Mouse (Mus musculus): ENCODE data around the gene Ppm1l. TPM values are rescaled to one million over a fixed set of nuclear protein-coding genes. Genes with fewer than 3 reads are reported as not detected.
"Not testable (repeated sequence)": the region's sequence is repeated elsewhere in the genome, so short reads cannot be mapped to it uniquely, and the experiment has no call there.

The Ppm1l gene
- total RNA-seq, 2 experiments from 2014 or later, result 0.58 to 0.77 TPM

- no peak for ATAC-seq (ENCODE audit: poor library complexity, severe bottlenecking)
Observed at GRCm38 (mm10) chr3:69527384-69527783, 210.7 kb downstream of the Ppm1l start.

DNA sequence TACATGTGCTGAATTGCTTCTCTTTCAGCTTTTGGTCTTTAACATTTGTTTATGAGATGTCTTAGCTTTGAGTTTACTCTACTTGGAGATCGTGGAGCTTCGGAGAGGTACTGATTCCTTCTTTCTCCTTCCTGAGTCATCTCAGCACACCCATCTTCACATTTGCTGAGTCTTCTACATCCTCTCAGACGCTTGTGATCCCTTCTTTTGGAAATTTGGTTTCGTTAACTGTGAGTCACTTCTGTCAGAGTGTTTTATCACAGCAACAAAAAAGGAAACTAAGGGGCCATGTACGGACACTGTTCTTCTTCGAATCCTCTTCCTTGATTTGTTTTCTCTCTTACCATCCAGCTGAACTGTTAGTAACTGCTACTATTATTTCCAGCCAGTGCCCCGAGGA, 212.9 kb downstream of the Ppm1l start:
- no peak for ATAC-seq (ENCODE audit: poor library complexity, severe bottlenecking)

DNA sequence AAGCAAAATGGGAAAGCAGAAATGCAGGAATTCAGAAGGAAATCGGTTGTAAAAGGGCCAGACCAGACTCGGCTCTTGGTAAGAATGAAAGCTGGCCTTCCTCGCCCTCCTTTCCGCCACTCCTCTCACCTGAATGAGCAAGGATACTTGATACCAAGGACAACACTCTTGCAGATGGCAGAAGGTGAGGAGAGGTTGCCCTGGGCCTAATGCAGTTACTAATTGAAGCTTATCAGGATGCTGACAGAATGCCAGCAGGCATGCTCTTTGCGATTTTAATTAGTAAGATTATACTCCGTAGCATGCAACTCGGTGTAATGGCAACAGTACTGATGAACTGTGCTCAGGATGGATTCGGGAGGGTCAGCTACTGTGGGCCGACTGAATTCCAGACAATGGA, 214.8 kb downstream of the Ppm1l start:
- no peak for ATAC-seq (ENCODE audit: poor library complexity, severe bottlenecking)

DNA sequence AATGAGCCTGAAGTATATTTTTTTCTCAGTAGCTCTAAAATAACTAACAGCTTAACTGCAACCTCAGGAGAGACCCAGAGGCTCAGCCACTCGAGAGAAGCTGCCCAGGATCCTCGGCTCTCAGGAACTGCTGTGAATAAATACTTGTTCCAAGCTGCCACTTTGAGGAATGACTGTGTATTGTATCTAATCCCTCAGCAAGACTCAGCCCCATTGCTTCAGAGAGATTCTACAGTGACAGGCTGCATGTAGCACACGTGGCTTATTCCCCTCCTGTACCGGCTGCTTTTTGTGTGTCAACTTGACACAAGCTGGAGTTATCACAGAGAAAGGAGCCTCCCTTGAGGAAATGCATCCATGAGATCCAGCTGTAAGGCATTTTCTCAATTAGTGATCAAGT, 216.0 kb downstream of the Ppm1l start:
- no peak for ATAC-seq (ENCODE audit: poor library complexity, severe bottlenecking)

DNA sequence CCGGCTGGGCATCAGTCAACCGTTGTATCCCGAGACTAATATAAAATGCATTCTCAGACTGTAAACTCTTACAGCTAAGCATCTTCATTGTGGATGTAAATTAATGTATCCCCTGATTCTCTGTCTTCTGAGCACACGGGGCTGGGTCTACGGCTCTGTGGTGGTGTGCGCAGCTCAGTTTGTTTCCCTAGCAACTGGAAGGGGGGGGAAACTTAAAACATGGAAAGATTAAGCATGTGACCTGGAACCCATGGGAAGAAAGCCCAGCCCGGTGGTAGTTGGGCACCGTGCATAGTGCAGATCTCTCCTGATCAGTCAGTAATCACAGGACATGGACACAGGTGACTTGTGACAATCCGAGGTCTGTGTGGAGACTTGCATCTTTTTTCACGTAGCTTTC, 218.8 kb downstream of the Ppm1l start:
- ATAC-seq (ENCODE audit: poor library complexity, severe bottlenecking), result no peak

DNA sequence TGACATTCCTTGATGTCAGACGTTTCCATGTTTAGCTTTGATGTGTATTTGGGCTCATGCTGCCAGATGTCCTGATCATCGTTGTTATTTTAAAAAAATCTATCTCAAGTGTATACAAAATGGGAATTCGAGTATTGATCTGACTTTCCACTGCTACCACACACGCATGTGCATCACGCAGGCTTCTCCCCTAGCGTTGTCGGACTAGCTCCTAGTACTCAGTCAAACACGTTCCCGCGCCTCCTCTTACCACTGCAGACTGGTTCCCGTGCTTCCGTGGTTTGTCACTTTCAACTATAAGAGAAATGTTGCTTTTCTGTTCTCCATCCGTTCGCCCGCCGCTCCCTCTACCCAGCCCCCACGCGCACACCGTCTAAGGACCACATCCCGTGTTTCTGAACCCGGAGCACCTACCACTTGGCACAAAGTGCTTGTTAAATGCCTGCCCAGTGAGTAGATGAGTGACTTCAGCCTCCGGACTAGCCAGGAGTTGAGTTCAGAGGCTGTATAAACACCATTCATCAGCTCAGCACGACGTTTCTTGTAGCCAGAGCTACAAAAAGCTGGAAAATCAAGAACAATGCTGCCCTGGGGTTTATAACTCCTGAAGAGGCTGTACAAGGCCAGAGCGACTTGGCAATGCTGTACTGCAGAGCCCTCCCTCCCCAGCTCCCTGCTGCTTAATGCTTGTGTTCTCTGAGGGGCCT, 219.4 kb downstream of the Ppm1l start:
- no peak for ATAC-seq (ENCODE audit: poor library complexity, severe bottlenecking)

GRCm38 (mm10) chr3:69542962-69543361, 226.3 kb downstream of the Ppm1l start:
- ATAC-seq (ENCODE audit: poor library complexity, severe bottlenecking), result no peak

GRCm38 (mm10) chr3:69543730-69544129, 227.1 kb downstream of the Ppm1l start:
- ATAC-seq (ENCODE audit: poor library complexity, severe bottlenecking), result no peak

GRCm38 (mm10) chr3:69545017-69545416, 228.4 kb downstream of the Ppm1l start:
- ATAC-seq (ENCODE audit: poor library complexity, severe bottlenecking), result no peak

GRCm38 (mm10) chr3:69548704-69549455, 232.2 kb downstream of the Ppm1l start:
- ATAC-seq (ENCODE audit: poor library complexity, severe bottlenecking), result no peak

GRCm38 (mm10) chr3:69549602-69550001, 232.9 kb downstream of the Ppm1l start:
- no peak for ATAC-seq (ENCODE audit: poor library complexity, severe bottlenecking)

GRCm38 (mm10) chr3:69555511-69555910, 238.8 kb downstream of the Ppm1l start:
- ATAC-seq (ENCODE audit: poor library complexity, severe bottlenecking), result no peak

GRCm38 (mm10) chr3:69556092-69556778, 239.6 kb downstream of the Ppm1l start:
- no peak for ATAC-seq (ENCODE audit: poor library complexity, severe bottlenecking)

DNA sequence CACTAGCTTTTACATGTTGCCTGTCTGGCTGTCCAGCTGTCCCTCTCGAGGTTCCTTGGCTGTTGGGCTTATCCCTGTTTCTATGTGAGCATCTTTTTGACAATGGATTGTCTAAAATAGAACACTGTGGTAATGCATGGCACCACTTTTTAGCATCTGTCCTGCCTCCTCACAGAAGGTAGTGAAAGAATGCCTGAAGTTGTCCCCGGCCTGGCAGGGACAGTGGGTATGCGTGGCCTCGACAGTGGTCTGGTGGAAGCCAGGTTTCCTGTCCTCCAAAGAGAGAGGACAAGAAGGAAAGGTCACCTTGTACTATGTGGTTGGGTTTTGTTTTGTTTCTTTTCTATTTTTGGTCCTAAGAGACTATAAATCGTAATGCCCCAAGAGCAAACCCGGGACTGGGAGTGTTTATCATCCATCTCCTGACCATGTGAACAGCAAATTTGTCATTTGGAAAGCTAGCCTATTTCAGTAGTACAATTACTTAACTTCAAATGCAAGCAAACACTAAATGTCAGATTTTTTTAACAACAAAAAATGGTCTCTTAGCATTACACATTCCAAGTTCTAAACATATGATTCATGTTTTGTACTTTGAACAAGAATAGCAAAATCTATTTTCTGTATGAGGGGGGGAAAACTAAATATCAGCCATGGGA, 242.8 kb downstream of the Ppm1l start:
- ATAC-seq (ENCODE audit: poor library complexity, severe bottlenecking), result no peak

DNA sequence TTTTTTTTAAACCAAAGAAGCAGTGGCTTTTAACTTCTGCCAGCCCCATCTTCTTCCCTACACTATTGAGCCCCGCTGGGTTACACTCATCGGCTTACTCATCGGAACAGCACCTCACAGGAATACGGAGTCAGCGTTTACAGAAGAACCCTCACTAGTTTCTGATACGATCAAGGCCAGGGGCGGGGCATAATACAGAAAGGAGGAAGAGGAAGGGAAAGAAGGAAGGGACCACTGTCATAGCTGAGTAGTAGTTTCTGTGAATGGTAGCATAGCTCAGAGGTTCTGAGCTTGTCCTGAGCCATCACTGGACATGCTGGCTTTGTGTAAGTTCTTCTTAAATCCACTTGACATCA, 243.3 kb downstream of the Ppm1l start:
- peak; percentile 97 for ATAC-seq (ENCODE audit: poor library complexity, severe bottlenecking)

- no peak for ATAC-seq (ENCODE audit: poor library complexity, severe bottlenecking)
Observed at GRCm38 (mm10) chr3:69561686-69562085, 245.0 kb downstream of the Ppm1l start.

DNA sequence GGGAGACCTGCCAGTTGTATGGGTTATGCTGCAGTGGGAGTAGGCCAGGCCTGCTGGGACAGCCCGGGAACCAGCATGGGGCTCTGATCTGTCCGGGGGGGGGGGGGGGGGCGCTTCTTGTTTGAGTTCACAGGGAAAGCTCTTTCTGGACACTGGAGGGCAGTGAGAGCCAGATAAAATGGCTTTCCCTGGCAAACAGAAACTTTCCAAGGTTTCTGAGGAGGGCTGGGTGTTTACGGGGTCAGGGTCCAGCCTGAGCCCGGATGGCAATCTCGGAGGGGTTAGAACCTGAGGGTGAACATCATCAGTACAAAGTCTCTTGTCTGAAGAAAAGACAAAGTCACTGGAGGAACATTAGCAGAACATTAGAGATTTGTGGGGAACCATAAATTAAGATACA, 246.7 kb downstream of the Ppm1l start:
- ATAC-seq (ENCODE audit: poor library complexity, severe bottlenecking), result no peak

DNA sequence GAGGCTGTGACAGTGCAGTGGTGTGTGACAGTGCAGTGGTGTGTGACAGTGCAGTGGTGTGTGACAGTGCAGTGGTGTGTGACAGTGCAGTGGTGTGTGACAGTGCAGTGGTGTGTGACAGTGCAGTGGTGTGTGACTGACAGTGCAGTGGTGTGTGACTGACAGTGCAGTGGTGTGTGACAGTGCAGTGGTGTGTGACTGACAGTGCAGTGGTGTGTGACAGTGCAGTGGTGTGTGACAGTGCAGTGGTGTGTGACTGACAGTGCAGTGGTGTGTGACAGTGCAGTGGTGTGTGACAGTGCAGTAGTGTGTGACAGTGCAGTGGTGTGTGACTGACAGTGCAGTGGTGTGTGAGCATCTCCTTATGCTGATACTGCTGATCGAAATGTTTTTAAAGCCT, 248.9 kb downstream of the Ppm1l start:
- ATAC-seq (ENCODE audit: poor library complexity, severe bottlenecking), result not testable (repeated sequence)

DNA sequence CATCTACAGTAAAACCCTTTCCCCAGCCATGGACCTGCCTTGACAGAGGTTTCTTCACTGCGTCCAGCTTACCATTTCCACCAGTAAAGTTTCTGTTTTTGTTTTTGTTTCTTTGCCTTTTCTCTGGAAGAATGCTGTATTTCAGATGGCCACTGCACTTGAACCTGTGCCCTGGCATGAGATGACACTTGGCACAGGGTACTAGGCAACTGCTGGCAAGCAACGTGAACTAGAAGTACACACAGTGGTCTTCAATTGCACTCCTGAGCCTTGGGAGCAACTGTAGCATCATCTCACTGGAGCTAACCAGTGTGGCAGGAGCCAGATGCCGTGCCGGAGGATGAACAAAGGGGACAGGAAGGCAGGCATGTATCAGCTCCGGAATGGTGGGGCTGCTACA, 255.9 kb downstream of the Ppm1l start:
- no peak for ATAC-seq (ENCODE audit: poor library complexity, severe bottlenecking)

- no peak for ATAC-seq (ENCODE audit: poor library complexity, severe bottlenecking)
Observed at GRCm38 (mm10) chr3:69575577-69575976, 258.9 kb downstream of the Ppm1l start.

GRCm38 (mm10) chr3:69576715-69577114, 260.1 kb downstream of the Ppm1l start:
- ATAC-seq (ENCODE audit: poor library complexity, severe bottlenecking), result no peak

Data from megakaryocyte, adult 5-6 weeks (primary cell).